Mouse (Mus musculus): ENCODE measurements around the gene Pxn. TPM values are rescaled to one million over a fixed set of nuclear protein-coding genes. Genes with fewer than 3 reads are reported as not detected.

The Pxn gene
- polyA plus RNA-seq, 1 experiment, result 35.1 TPM

GRCm38 (mm10) chr5:115470766-115471531 lies 35.5 kb upstream of the Pxn start:
- Histone ChIP-seq H3K27me3 (ENCODE audit: control insufficient read depth, insufficient read depth, low read length, poor library complexity, severe bottlenecking) (no peaks in the 10 kb centered on the region), H3K4me3 (ENCODE audit: low read depth, low read length) (peak overlapping the region; percentile 7; the same call in 1 of the 2 replicates), H3K9ac (ENCODE audit: low read depth, poor library complexity, severe bottlenecking) (no peak overlapping the region), H3K9me3 (replicated peaks; ENCODE audit: control insufficient read depth, insufficient read depth, low read length, poor library complexity, severe bottlenecking) (no peaks in the 10 kb centered on the region), H3K4me1 (ENCODE audit: control insufficient read depth, insufficient read depth, low read length) (no peaks in the 10 kb centered on the region), H3K27ac (ENCODE audit: insufficient read depth, low read length) (no peak overlapping the region), H3K36me3 (ENCODE audit: control insufficient read depth, insufficient read depth, low read length, poor library complexity, severe bottlenecking) (peaks cover 2% of the 10 kb centered on the region)
- TF ChIP-seq CTCF (IDR thresholded peaks at IDR 0.05; ENCODE audit: low read depth, low read length), result peak; percentile 77
- TF ChIP-seq POLR2A (IDR thresholded peaks at IDR 0.05; ENCODE audit: insufficient read depth, low read length), result no peak

- TF ChIP-seq EP300 (IDR thresholded peaks at IDR 0.05; ENCODE audit: insufficient read depth, low read depth, low read length) (no peak), CTCF (IDR thresholded peaks at IDR 0.05; ENCODE audit: low read depth, low read length) (peak; percentile 49), POLR2A (IDR thresholded peaks at IDR 0.05; ENCODE audit: insufficient read depth, low read length) (no peak)
- H3K9me3 ChIP-seq (replicated peaks; ENCODE audit: control insufficient read depth, insufficient read depth, low read length, poor library complexity, severe bottlenecking), result no peaks in the 10 kb centered on the region
- no peaks in the 10 kb centered on the region for H3K27me3 ChIP-seq (ENCODE audit: control insufficient read depth, insufficient read depth, low read length, poor library complexity, severe bottlenecking)
- no peaks in the 10 kb centered on the region for H3K4me1 ChIP-seq (ENCODE audit: control insufficient read depth, insufficient read depth, low read length)
- no peak overlapping the region for H3K9ac ChIP-seq (ENCODE audit: low read depth, poor library complexity, severe bottlenecking)
- no peak overlapping the region for H3K4me3 ChIP-seq (ENCODE audit: low read depth, low read length)
- no peak overlapping the region for H3K27ac ChIP-seq (ENCODE audit: insufficient read depth, low read length)
- H3K36me3 ChIP-seq (ENCODE audit: control insufficient read depth, insufficient read depth, low read length, poor library complexity, severe bottlenecking), result peaks cover 6% of the 10 kb centered on the region
Measured at GRCm38 (mm10) chr5:115473191-115473590, 33.3 kb upstream of the Pxn start.

- H3K4me1 ChIP-seq (ENCODE audit: control insufficient read depth, insufficient read depth, low read length), result no peaks in the 10 kb centered on the region
- H3K36me3 ChIP-seq (ENCODE audit: control insufficient read depth, insufficient read depth, low read length, poor library complexity, severe bottlenecking), result peaks cover 4% of the 10 kb centered on the region
- H3K4me3 ChIP-seq (ENCODE audit: low read depth, low read length), result 0 out of 2 replicates have a peak overlapping the region, but pooled peaks have one; percentile 8
- H3K27me3 ChIP-seq (ENCODE audit: control insufficient read depth, insufficient read depth, low read length, poor library complexity, severe bottlenecking), result no peaks in the 10 kb centered on the region
- H3K9me3 ChIP-seq (replicated peaks; ENCODE audit: control insufficient read depth, insufficient read depth, low read length, poor library complexity, severe bottlenecking), result no peaks in the 10 kb centered on the region
- peak overlapping the region; percentile 3; the same call in 1 of the 2 replicates for H3K27ac ChIP-seq (ENCODE audit: insufficient read depth, low read length)
- TF ChIP-seq CTCF (IDR thresholded peaks at IDR 0.05; ENCODE audit: low read depth, low read length) (no peak), EP300 (IDR thresholded peaks at IDR 0.05; ENCODE audit: insufficient read depth, low read depth, low read length) (no peak), POLR2A (IDR thresholded peaks at IDR 0.05; ENCODE audit: insufficient read depth, low read length) (no peak)
- no peak overlapping the region for H3K9ac ChIP-seq (ENCODE audit: low read depth, poor library complexity, severe bottlenecking)
Measured at GRCm38 (mm10) chr5:115474174-115474828, 32.2 kb upstream of the Pxn start.

GRCm38 (mm10) chr5:115475337-115476106 lies 31.0 kb upstream of the Pxn start:
- H3K4me3 ChIP-seq (ENCODE audit: low read depth, low read length), result peak overlapping the region; percentile 70
- H3K9ac ChIP-seq (ENCODE audit: low read depth, poor library complexity, severe bottlenecking), result peak overlapping the region; percentile 25
- H3K4me1 ChIP-seq (ENCODE audit: control insufficient read depth, insufficient read depth, low read length), result no peaks in the 10 kb centered on the region
- no peaks in the 10 kb centered on the region for H3K9me3 ChIP-seq (replicated peaks; ENCODE audit: control insufficient read depth, insufficient read depth, low read length, poor library complexity, severe bottlenecking)
- H3K27ac ChIP-seq (ENCODE audit: insufficient read depth, low read length), result peak overlapping the region; percentile 87
- TF ChIP-seq EP300 (IDR thresholded peaks at IDR 0.05; ENCODE audit: insufficient read depth, low read depth, low read length) (0 out of 2 replicates have a peak, but pooled peaks have one; percentile 46), POLR2A (IDR thresholded peaks at IDR 0.05; ENCODE audit: insufficient read depth, low read length) (peak; percentile 16), CTCF (IDR thresholded peaks at IDR 0.05; ENCODE audit: low read depth, low read length) (no peak)
- peaks cover 4% of the 10 kb centered on the region for H3K36me3 ChIP-seq (ENCODE audit: control insufficient read depth, insufficient read depth, low read length, poor library complexity, severe bottlenecking)
- no peaks in the 10 kb centered on the region for H3K27me3 ChIP-seq (ENCODE audit: control insufficient read depth, insufficient read depth, low read length, poor library complexity, severe bottlenecking)

GRCm38 (mm10) chr5:115476107-115476727 lies 30.3 kb upstream of the Pxn start:
- peak; percentile 82 for TF ChIP-seq EP300 (IDR thresholded peaks at IDR 0.05; ENCODE audit: insufficient read depth, low read depth, low read length)
- no peak for TF ChIP-seq CTCF (IDR thresholded peaks at IDR 0.05; ENCODE audit: low read depth, low read length)
- TF ChIP-seq POLR2A (IDR thresholded peaks at IDR 0.05; ENCODE audit: insufficient read depth, low read length), result peak; percentile 30
- Histone ChIP-seq H3K4me1 (ENCODE audit: control insufficient read depth, insufficient read depth, low read length) (no peaks in the 10 kb centered on the region), H3K9me3 (replicated peaks; ENCODE audit: control insufficient read depth, insufficient read depth, low read length, poor library complexity, severe bottlenecking) (no peaks in the 10 kb centered on the region), H3K9ac (ENCODE audit: low read depth, poor library complexity, severe bottlenecking) (peak overlapping the region; percentile 25), H3K4me3 (ENCODE audit: low read depth, low read length) (peak overlapping the region; percentile 70), H3K27ac (ENCODE audit: insufficient read depth, low read length) (peak overlapping the region; percentile 87), H3K27me3 (ENCODE audit: control insufficient read depth, insufficient read depth, low read length, poor library complexity, severe bottlenecking) (no peaks in the 10 kb centered on the region), H3K36me3 (ENCODE audit: control insufficient read depth, insufficient read depth, low read length, poor library complexity, severe bottlenecking) (peaks cover 4% of the 10 kb centered on the region)
